Mouse (Mus musculus): Measurements from ENCODE around the gene Mtx3. TPM values are rescaled to one million over a fixed set of nuclear protein-coding genes. Genes with fewer than 3 reads are reported as not detected.

Mtx3 gene
- total RNA-seq, 2 experiments from 2014 or later: 8.7 to 10.5 TPM

GRCm38 (mm10) chr13:92882271-92882985, 37.9 kb downstream of the Mtx3 start:
- intact Hi-C loops (cut with DNase I): no loop called here
- no peak for DNase-seq

GRCm38 (mm10) chr13:92882986-92883720, 38.6 kb downstream of the Mtx3 start:
- intact Hi-C loops (cut with DNase I): no loop called here
- no peak for DNase-seq

- intact Hi-C loops (cut with DNase I): no loop called here
- no peak for DNase-seq
These were observed 39.6 kb downstream of the Mtx3 start for GRCm38 (mm10) chr13:92884206-92884605.

GRCm38 (mm10) chr13:92884930-92885329, 40.4 kb downstream of the Mtx3 start:
- intact Hi-C loops (cut with DNase I): no loop called here
- no peak for DNase-seq

GRCm38 (mm10) chr13:92899087-92899486, 54.5 kb downstream of the Mtx3 start:
- intact Hi-C loops (cut with DNase I): no loop called here
- DNase-seq: no peak

- intact Hi-C loops (cut with DNase I): loop anchor here (5.0 kb wide), 1 partner anchor 36 kb away; no protein-coding TSS in a partner anchor
- peak; percentile 71 to 79 for DNase-seq
These were observed 58.7 kb downstream of the Mtx3 start for GRCm38 (mm10) chr13:92903291-92903690.

- DNase-seq: no peak
- intact Hi-C loops (cut with DNase I): no loop called here
These were observed 61.4 kb downstream of the Mtx3 start for GRCm38 (mm10) chr13:92905944-92906343.

- DNase-seq: no peak
- intact Hi-C loops (cut with DNase I): no loop called here
These were observed 62.8 kb downstream of the Mtx3 start for GRCm38 (mm10) chr13:92907366-92907765.

Other genes starting within 250 kb of the Mtx3 start
- 10 to 100 TPM; 30.7 to 36.8 TPM for gene Serinc5, start 233.7 kb upstream of the Mtx3 start, total RNA-seq (2021)
- 10 to 100 TPM in 1 of 2 experiments, 1 to 10 TPM in 1; 8.9 to 12.4 TPM for gene Thbs4, start 49.9 kb upstream of the Mtx3 start, total RNA-seq (2021)